Mouse (Mus musculus) lung, adult 2 months (tissue): ENCODE results near the gene Tnfrsf13c.

Source experiments
- CTCF ChIP-seq: fragments of 200-500 bp; IDR thresholded peaks from 2 replicates; pipeline ENCODE4 v1.5.1; 2011; ENCODE audit warnings: mild to moderate bottlenecking, low read length, control low read depth; ENCODE audit not compliant: insufficient read depth
- POLR2A ChIP-seq: fragments of 200-500 bp; IDR thresholded peaks from 2 replicates; pipeline ENCODE4 v1.6.1; 2011; ENCODE audit warnings: low read depth, mild to moderate bottlenecking, control low read depth, low read length, borderline replicate concordance; ENCODE audit errors: extremely low read depth

DNA sequence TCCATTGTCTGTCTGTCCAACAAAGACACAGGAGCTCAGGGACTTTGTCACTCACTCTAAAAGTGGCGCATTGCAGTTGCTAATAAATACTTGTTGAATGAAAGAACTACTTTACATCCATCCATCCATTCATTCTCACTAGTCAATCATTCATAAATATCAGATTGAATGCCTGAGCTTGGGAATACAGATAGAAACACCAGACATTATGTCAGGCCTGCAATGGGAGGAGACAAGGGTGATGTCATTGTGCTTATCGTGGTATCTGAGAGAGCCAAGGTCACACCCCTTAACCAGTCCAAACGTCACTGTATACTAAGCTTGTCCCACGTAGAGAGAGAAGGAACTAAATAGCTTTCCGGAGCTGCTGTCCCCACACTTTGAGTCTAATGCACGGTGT lies 27.9 kb upstream of the Tnfrsf13c start, which contains the start of gene 1500009C09Rik:
- no peak for TF ChIP-seq POLR2A
- no peak for TF ChIP-seq CTCF
